Mouse (Mus musculus) kidney, adult 2 months (tissue): ENCODE measurements around the gene Hpn. TPM values are rescaled to one million over a fixed set of nuclear protein-coding genes. Genes with fewer than 3 reads are reported as not detected.

Experiments
- DNase-seq: peaks from one replicate; pipeline ENCODE4 v3.0.0; 2021
- H3K27ac ChIP-seq: fragments of 200-500 bp; 2 replicates; pipeline ENCODE4 v1.5.1; 2012; ENCODE audit warnings: low read depth, low read length, control low read depth, inconsistent platforms; ENCODE audit not compliant: insufficient read depth
- H3K27me3 ChIP-seq: fragments of 200-500 bp; replicated peaks from 2 replicates; pipeline ENCODE4 v1.6.1; 2012; ENCODE audit warnings: mild to moderate bottlenecking, moderate library complexity, low read length, inconsistent platforms; ENCODE audit not compliant: control insufficient read depth, insufficient read depth
- H3K36me3 ChIP-seq: fragments of 200-500 bp; 2 replicates; pipeline ENCODE4 v1.6.1; 2012; ENCODE audit warnings: mild to moderate bottlenecking, moderate library complexity, low read length, inconsistent platforms; ENCODE audit not compliant: control insufficient read depth, insufficient read depth
- H3K4me1 ChIP-seq: fragments of 200-500 bp; 2 replicates; pipeline ENCODE4 v1.6.1; 2011; ENCODE audit warnings: low read length; ENCODE audit not compliant: control insufficient read depth, insufficient read depth
- H3K4me3 ChIP-seq: fragments of 200-500 bp; 2 replicates; pipeline ENCODE4 v1.5.1; 2011; ENCODE audit warnings: mild to moderate bottlenecking, low read depth, low read length, control low read depth; ENCODE audit not compliant: insufficient read depth
- CTCF ChIP-seq: fragments of 200-500 bp; conservative IDR thresholded peaks from 2 replicates; pipeline ENCODE4 v1.5.1; 2011; ENCODE audit warnings: low read depth, mild to moderate bottlenecking, control low read depth, low read length, moderate library complexity, mixed read lengths; ENCODE audit not compliant: insufficient read depth, insufficient read length
- POLR2A ChIP-seq: fragments of 200-500 bp; IDR thresholded peaks from one replicate; pipeline ENCODE4 v1.6.1; 2011; ENCODE audit warnings: low read depth, low read length, control low read depth
- WGBS: fragments of 180-500 bp; shearing (Covaris S2); methylation state at CpG from one replicate; pipeline ENCODE4 v1.1.7; 2018; 5-methylcytosine and 5-hydroxymethylcytosine counted together
- polyA plus RNA-seq: library from polyadenylated mRNA; depleted of rRNA; stranded (reverse); fragments of >200 nt; gene quantifications from 2 replicates; pipeline ENCODE4 v1.2.3, GENCODE M21; 2012

The Hpn gene
- polyA plus RNA-seq, 1 experiment: 626 TPM

GRCm38 (mm10) chr7:31080611-31081010 is 34.5 kb downstream of the Hpn start:
- Histone ChIP-seq H3K4me3 (no peak overlapping the region), H3K27me3 (no peaks in the 10 kb centered on the region), H3K36me3 (no peaks in the 10 kb centered on the region), H3K4me1 (no peaks in the 10 kb centered on the region), H3K27ac (no peak overlapping the region)
- DNase-seq: no peak
- no peak for TF ChIP-seq POLR2A
- no peak for TF ChIP-seq CTCF
- 68% methylated on average over 3 of the region's 3 CpGs for WGBS

- TF ChIP-seq CTCF (no peak), POLR2A (no peak)
- Histone ChIP-seq H3K27ac (no peak overlapping the region), H3K36me3 (no peaks in the 10 kb centered on the region), H3K4me3 (no peak overlapping the region), H3K27me3 (no peaks in the 10 kb centered on the region), H3K4me1 (no peaks in the 10 kb centered on the region)
- WGBS: 80% methylated on average over 8 of the region's 8 CpGs
- DNase-seq: no peak
Measured at GRCm38 (mm10) chr7:31079670-31080069, 35.4 kb downstream of the Hpn start.

GRCm38 (mm10) chr7:31077885-31078445 is 37.1 kb downstream of the Hpn start:
- WGBS: 45% methylated on average over 5 of the region's 5 CpGs
- no peak for DNase-seq

GRCm38 (mm10) chr7:31077470-31077869 is 37.6 kb downstream of the Hpn start:
- TF ChIP-seq CTCF (no peak), POLR2A (no peak)
- Histone ChIP-seq H3K4me1 (no peaks in the 10 kb centered on the region), H3K36me3 (no peaks in the 10 kb centered on the region), H3K27me3 (no peaks in the 10 kb centered on the region), H3K4me3 (no peak overlapping the region), H3K27ac (no peak overlapping the region)
- no peak for DNase-seq
- 63% methylated on average over 6 of the region's 6 CpGs for WGBS

More at GRCm38 (mm10) chr7:31077885-31078445, 37.1 kb downstream of the Hpn start:
- no peak overlapping the region for H3K4me3 ChIP-seq
- H3K4me1 ChIP-seq: no peaks in the 10 kb centered on the region
- no peaks in the 10 kb centered on the region for H3K27me3 ChIP-seq
- H3K27ac ChIP-seq: no peak overlapping the region
- H3K36me3 ChIP-seq: no peaks in the 10 kb centered on the region
- TF ChIP-seq POLR2A (no peak), CTCF (peak; percentile 57)

GRCm38 (mm10) chr7:31076492-31076891 is 38.6 kb downstream of the Hpn start, which contains the start of gene Fxyd3:
Fxyd3 (minus strand) TSS chr7:31076704.
- H3K36me3 ChIP-seq: no peaks in the 10 kb centered on the region
- no peak for DNase-seq
- TF ChIP-seq POLR2A: no peak
- TF ChIP-seq CTCF: no peak
- H3K4me1 ChIP-seq: no peaks in the 10 kb centered on the region
- no peak within 1 kb of the TSS for H3K4me3 ChIP-seq
- no peak within 1 kb of the TSS for H3K27ac ChIP-seq
- 38% methylated on average over 5 of the region's 5 CpGs for WGBS
- H3K27me3 ChIP-seq: no peaks in the 10 kb centered on the region

DNA sequence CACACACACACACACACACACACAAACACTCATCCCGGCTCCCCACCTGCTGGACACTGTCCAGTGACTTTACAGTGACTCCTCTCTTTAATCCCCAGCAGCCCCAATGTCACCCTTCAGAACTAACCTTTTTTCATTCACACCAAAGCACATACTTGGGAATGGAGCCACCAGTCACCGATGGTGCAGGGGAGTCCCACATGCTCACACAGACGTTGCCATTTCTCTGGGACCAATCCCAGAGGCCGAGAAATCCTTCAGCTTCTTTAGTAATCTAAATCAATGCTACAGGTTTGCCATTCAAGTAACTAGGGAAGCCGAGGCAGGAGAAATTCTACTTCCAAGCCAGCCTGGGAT is 40.4 kb downstream of the Hpn start:
- TF ChIP-seq POLR2A (no peak), CTCF (no peak)
- H3K4me1 ChIP-seq: no peaks in the 10 kb centered on the region
- H3K4me3 ChIP-seq: no peak overlapping the region
- WGBS: 50% methylated on average over 5 of the region's 5 CpGs
- no peaks in the 10 kb centered on the region for H3K27me3 ChIP-seq
- DNase-seq: no peak
- no peak overlapping the region for H3K27ac ChIP-seq
- no peaks in the 10 kb centered on the region for H3K36me3 ChIP-seq

GRCm38 (mm10) chr7:31074061-31074712 is 40.9 kb downstream of the Hpn start:
- 59% methylated on average over 7 of the region's 7 CpGs for WGBS
- no peaks in the 10 kb centered on the region for H3K4me1 ChIP-seq
- H3K27me3 ChIP-seq: no peaks in the 10 kb centered on the region
- H3K36me3 ChIP-seq: no peaks in the 10 kb centered on the region
- H3K4me3 ChIP-seq: no peak overlapping the region
- no peak overlapping the region for H3K27ac ChIP-seq
- DNase-seq: no peak
- no peak for TF ChIP-seq POLR2A
- TF ChIP-seq CTCF: no peak
